Mouse (Mus musculus) bone marrow macrophage, adult 2 months (primary cell): ENCODE data around the gene Iqcf3.

Experiments
- CTCF ChIP-seq: IDR thresholded peaks from 2 replicates; pipeline ENCODE4 v1.5.1; 2012; ENCODE audit warnings: low read depth, mild to moderate bottlenecking, low read length, moderate library complexity
- POLR2A ChIP-seq: IDR thresholded peaks from 2 replicates; pipeline ENCODE4 v1.6.1; 2012; ENCODE audit warnings: mild to moderate bottlenecking, low read depth, low read length, borderline replicate concordance

- TF ChIP-seq POLR2A (no peak), CTCF (no peak)
Observed at GRCm38 (mm10) chr9:106469317-106469716, 92.1 kb downstream of the Iqcf3 start.
